Mouse (Mus musculus) kidney, postnatal 0 days (tissue): ENCODE measurements at regions not wholly inside any gene's neighbourhood (a gene's known extent, or its start where the extent isn't known, plus 50 kb on each side); places are given as distances from the start of the nearest gene placed in this dataset.

ENCODE experiments used
- ATAC-seq: fragments of 200-750 bp; cut with Nextera tagmentation; replicated peaks from 2 replicates; pipeline ENCODE4 v1.8.0; 2017; ENCODE audit warnings: low read depth, moderate number of reproducible peaks, moderate TSS enrichment, moderate library complexity; ENCODE audit not compliant: low FRiP score
- DNase-seq: peaks from one replicate; pipeline ENCODE4 v3.0.0-alpha.2; 2016; ENCODE audit warnings: low spot score
- H3K27ac ChIP-seq: fragments of 300-500 bp; sonication (generic); 2 replicates; pipeline ENCODE4 v1.5.1; 2014; ENCODE audit warnings: mild to moderate bottlenecking
- H3K27me3 ChIP-seq: fragments of 300-500 bp; sonication (generic); 2 replicates; pipeline ENCODE4 v1.6.1; 2014; ENCODE audit warnings: low read length, mixed read lengths; ENCODE audit not compliant: insufficient read depth
- H3K36me3 ChIP-seq: fragments of 300-500 bp; sonication (generic); 2 replicates; pipeline ENCODE4 v1.6.1; 2014; ENCODE audit warnings: low read length, mixed read lengths; ENCODE audit not compliant: insufficient read depth
- H3K4me1 ChIP-seq: fragments of 300-500 bp; sonication (generic); replicated peaks from 2 replicates; pipeline ENCODE4 v1.6.1; 2014; ENCODE audit warnings: antibody characterized with exemption, low read length, mixed read lengths; ENCODE audit not compliant: insufficient read depth
- H3K4me2 ChIP-seq: fragments of 300-500 bp; sonication (generic); 2 replicates; pipeline ENCODE4 v1.6.1; 2014; ENCODE audit warnings: mild to moderate bottlenecking, low read length, moderate library complexity, mixed read lengths
- H3K4me3 ChIP-seq: fragments of 300-500 bp; sonication (generic); replicated peaks from 2 replicates; pipeline ENCODE4 v1.5.1; 2014; ENCODE audit warnings: low read depth, low read length
- H3K9ac ChIP-seq: fragments of 300-500 bp; sonication (generic); 2 replicates; pipeline ENCODE4 v1.6.1; 2014; ENCODE audit warnings: low read depth, low read length
- H3K9me3 ChIP-seq: fragments of 300-500 bp; sonication (generic); replicated peaks from 2 replicates; pipeline ENCODE4 v1.6.1; 2016; ENCODE audit warnings: low read length, inconsistent platforms, mixed read lengths
- CTCF ChIP-seq: IDR thresholded peaks from 2 replicates; pipeline ENCODE4 v1.5.1; 2016; ENCODE audit warnings: antibody characterized with exemption, low read depth, mild to moderate bottlenecking, moderate library complexity
- WGBS: fragments of 180-500 bp; shearing (Covaris S2); extraction: QIAGEN DNeasy Blood & Tissue Kit; methylation state at CpG from one replicate; pipeline ENCODE4 v1.1.7; 2014; 5-methylcytosine and 5-hydroxymethylcytosine counted together

GRCm38 (mm10) chr1:23575515-23575914 lies 177.9 kb upstream of the Ogfrl1 start:
- Histone ChIP-seq H3K4me1 (no peaks in the 10 kb centered on the region), H3K9me3 (no peaks in the 10 kb centered on the region), H3K27ac (no peak overlapping the region), H3K27me3 (no peaks in the 10 kb centered on the region), H3K9ac (no peak overlapping the region), H3K36me3 (no peaks in the 10 kb centered on the region), H3K4me3 (no peak overlapping the region), H3K4me2 (no peak overlapping the region)
- WGBS: 92% methylated on average over 2 of the region's 2 CpGs
- DNase-seq: no peak
- no peak for TF ChIP-seq CTCF
- ATAC-seq: no peak

- no peak overlapping the region for H3K4me3 ChIP-seq
Measured at GRCm38 (mm10) chr1:23576150-23576549, 178.6 kb upstream of the Ogfrl1 start.

DNA sequence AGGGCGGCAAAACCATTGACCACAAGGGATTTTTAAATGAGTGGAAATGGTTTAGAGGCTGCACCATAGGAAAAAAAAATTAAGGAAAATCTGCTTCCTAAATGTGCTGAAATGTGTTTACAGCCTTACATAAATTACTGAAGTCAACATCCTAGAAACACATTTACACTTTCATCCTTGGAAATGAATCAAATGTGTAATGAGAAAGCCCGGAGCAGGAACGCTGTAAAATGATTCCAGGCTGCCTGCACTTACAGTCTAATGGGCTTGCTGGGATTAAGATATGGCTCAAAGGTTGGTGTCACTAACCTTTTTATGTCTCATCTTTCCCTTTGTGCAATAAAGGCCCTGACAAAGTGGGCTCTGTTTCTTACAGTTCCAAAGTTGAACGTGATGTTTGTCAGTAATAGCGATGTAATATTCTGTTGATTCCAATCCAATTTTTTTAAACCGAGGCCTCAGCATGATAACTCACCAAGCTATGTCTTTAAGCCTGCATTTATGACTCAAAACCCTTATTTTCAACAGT lies 172.1 kb upstream of the B3gat2 start:
- ATAC-seq (no peak), DNase-seq (peak; percentile 60)
- Histone ChIP-seq H3K27ac (no peak overlapping the region), H3K4me3 (no peak overlapping the region), H3K4me2 (no peak overlapping the region), H3K36me3 (no peaks in the 10 kb centered on the region), H3K27me3 (no peaks in the 10 kb centered on the region), H3K9ac (no peak overlapping the region), H3K9me3 (no peaks in the 10 kb centered on the region), H3K4me1 (no peaks in the 10 kb centered on the region)
- whole genome bisulfite sequencing: 45% methylated on average over 6 of the region's 6 CpGs
- no peak for TF ChIP-seq CTCF

More at GRCm38 (mm10) chr1:23576150-23576549, 178.6 kb upstream of the Ogfrl1 start:
- H3K27me3 ChIP-seq: no peaks in the 10 kb centered on the region
- no peaks in the 10 kb centered on the region for H3K4me1 ChIP-seq
- H3K9me3 ChIP-seq: no peaks in the 10 kb centered on the region
- ATAC-seq (no peak), DNase-seq (no peak)
- H3K36me3 ChIP-seq: no peaks in the 10 kb centered on the region
- H3K4me2 ChIP-seq: no peak overlapping the region
- no peak overlapping the region for H3K27ac ChIP-seq
- H3K9ac ChIP-seq: no peak overlapping the region
- 60% methylated on average over 5 of the region's 5 CpGs for WGBS
- TF ChIP-seq CTCF: no peak

DNA sequence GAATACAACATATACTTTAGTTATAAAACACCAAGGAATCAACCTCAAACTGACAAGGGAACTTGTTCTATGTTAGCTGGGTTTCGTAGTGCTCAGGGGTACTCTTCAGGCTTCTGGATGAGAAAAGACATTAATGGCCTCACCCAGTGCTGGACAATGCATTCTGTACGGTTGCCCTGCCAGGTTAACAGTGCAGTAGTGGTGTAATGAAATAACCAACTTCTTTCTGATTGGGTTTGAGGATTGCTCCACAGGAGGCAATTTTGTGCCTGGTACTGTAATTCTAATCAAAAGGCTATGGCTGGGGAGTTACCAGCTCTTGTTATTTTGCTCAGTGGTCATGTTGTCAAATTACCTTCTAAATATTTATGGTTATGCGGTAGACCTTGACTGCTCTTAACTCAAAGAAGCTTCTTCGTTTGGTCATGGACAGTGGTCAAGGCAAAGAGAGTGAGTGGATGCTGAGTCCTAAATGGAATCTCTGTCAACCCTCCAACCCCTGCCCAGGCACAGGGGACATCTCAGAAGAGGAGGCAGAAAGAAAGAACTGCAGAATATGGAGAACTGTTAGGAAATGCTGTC lies 158.8 kb upstream of the B3gat2 start:
- ATAC-seq (peak; percentile 54), DNase-seq (peak; percentile 66)
- H3K9me3 ChIP-seq: no peaks in the 10 kb centered on the region
- no peak overlapping the region for H3K9ac ChIP-seq
- no peak overlapping the region for H3K4me2 ChIP-seq
- H3K27me3 ChIP-seq: no peaks in the 10 kb centered on the region
- WGBS: 46% methylated on average over 4 of the region's 4 CpGs
- no peaks in the 10 kb centered on the region for H3K4me1 ChIP-seq
- H3K27ac ChIP-seq: no peak overlapping the region
- H3K4me3 ChIP-seq: no peak overlapping the region
- H3K36me3 ChIP-seq: no peaks in the 10 kb centered on the region
- TF ChIP-seq CTCF: no peak

- no peaks in the 10 kb centered on the region for H3K4me1 ChIP-seq
- H3K36me3 ChIP-seq: no peaks in the 10 kb centered on the region
- H3K9me3 ChIP-seq: no peaks in the 10 kb centered on the region
- no peak overlapping the region for H3K4me3 ChIP-seq
- DNase-seq: no peak
- H3K9ac ChIP-seq: no peak overlapping the region
- no peak for ATAC-seq
- WGBS: 38% methylated on average over 4 of the region's 4 CpGs
- no peak for TF ChIP-seq CTCF
- no peaks in the 10 kb centered on the region for H3K27me3 ChIP-seq
- no peak overlapping the region for H3K4me2 ChIP-seq
- no peak overlapping the region for H3K27ac ChIP-seq
Measured at GRCm38 (mm10) chr1:23629366-23629765, 132.2 kb upstream of the B3gat2 start.

DNA sequence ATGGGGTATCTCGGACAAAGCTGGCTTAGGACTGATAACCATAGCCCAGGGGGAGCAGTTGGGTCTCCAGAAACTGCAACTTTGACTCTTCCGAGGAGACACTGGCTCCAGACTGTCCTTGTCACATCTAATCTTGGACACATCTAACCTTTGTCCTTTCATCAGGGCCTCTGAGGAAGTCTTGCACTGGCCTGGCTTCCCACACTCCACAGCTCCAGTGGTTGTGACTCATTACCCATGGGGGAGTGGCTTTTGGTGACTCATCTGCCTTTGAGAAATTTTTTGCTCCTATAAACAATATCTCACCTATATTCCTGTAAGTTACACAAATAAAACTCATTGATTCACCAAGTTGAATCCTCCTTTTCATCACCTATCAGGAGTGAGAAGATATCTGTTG lies 116.5 kb upstream of the B3gat2 start:
- Histone ChIP-seq H3K36me3 (no peaks in the 10 kb centered on the region), H3K9ac (no peak overlapping the region), H3K27me3 (no peaks in the 10 kb centered on the region), H3K9me3 (no peaks in the 10 kb centered on the region), H3K4me1 (no peaks in the 10 kb centered on the region), H3K27ac (no peak overlapping the region), H3K4me3 (no peak overlapping the region), H3K4me2 (no peak overlapping the region)
- no peak for DNase-seq
- ATAC-seq: no peak
- TF ChIP-seq CTCF: no peak
- 71% methylated on average over 2 of the region's 2 CpGs for WGBS
